Mouse (Mus musculus) urinary bladder, postnatal 36 days (tissue): ENCODE measurements around the gene H2al1c.
"Not testable (repeated sequence)": the region's sequence is repeated elsewhere in the genome, so short reads cannot be mapped to it uniquely, and the experiment has no call there.

Experiments used
- DNase-seq, 2 experiments: peaks; one replicate each; pipeline ENCODE4 v3.0.0; 2022; ENCODE audit warnings: low spot score in 2 of 2, mixed read lengths in 1 of 2

The H2al1c gene

DNA sequence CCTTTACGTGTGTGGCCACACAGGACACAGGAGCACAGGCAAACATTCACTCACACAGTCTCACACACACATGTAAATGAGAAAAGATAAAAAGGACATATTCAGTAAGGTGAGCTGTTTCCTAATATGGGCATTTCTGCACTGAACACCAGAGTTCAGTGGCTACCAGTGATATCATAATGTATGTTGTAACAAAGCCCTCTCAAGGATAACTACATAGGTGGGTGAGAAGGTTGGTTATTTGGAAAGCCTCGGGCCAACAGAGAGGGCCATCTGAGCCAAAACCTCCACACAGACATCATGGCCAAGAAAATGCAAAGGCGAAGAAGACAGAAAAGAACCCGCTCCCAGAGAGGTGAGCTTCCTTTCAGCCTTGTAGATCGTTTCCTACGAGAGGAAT is at the start of gene H2al1c:
Gene H2al1c (plus strand): TSS at position 301 of the 400 bp plus-strand sequence.
- not testable (repeated sequence) for DNase-seq

- DNase-seq, result no peak
These were observed 40.5 kb upstream of the H2al1c start for GRCm38 (mm10) chrX:11264918-11265317.

DNA sequence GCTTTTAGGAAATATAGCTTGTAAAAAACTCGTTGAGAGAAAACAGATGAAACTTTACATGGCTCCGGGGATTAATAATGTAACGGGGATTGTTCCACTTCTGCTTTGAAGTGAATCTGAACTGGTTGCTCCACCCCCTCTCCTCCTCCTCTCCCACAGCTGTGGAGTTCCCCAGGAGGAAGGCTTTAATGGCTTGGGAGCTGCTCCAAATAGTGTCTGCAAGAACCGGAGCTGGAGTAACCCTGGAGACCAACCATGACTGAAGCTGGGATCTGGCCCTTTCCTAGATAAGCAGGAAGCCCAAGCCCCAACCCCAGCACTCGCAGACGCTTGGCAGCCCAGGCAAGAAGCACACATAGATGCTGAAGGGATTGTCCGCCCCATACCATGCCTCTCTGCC is 37.7 kb upstream of the H2al1c start:
- DNase-seq, result peak in 1 of 2 experiments; percentile 14

GRCm38 (mm10) chrX:11269074-11269473 is 36.4 kb upstream of the H2al1c start:
- peak in 1 of 2 experiments; percentile 4 for DNase-seq

DNA sequence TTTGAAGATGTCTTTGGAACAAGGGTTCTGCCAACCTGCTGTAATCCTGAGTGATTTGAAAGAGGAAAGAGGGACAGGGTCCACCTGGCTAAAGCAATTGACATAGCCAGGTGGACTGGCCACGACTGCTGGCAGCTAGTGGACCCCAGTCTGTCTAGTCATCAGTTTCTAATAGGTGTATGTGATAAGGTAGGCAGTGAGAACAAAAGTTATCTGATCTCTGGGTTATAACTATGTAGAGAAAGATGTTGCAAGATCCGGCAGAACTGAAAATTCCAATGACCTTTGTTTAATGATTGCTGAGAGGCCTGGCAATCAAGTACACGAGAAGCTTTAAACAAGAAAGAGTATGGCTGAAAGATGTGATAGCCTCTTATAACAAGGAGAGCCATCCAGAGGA is 32.3 kb upstream of the H2al1c start:
- no peak for DNase-seq

GRCm38 (mm10) chrX:11277083-11277482 is 28.4 kb upstream of the H2al1c start:
- DNase-seq, result no peak

GRCm38 (mm10) chrX:11280741-11281140 is 24.7 kb upstream of the H2al1c start:
- no peak for DNase-seq

DNA sequence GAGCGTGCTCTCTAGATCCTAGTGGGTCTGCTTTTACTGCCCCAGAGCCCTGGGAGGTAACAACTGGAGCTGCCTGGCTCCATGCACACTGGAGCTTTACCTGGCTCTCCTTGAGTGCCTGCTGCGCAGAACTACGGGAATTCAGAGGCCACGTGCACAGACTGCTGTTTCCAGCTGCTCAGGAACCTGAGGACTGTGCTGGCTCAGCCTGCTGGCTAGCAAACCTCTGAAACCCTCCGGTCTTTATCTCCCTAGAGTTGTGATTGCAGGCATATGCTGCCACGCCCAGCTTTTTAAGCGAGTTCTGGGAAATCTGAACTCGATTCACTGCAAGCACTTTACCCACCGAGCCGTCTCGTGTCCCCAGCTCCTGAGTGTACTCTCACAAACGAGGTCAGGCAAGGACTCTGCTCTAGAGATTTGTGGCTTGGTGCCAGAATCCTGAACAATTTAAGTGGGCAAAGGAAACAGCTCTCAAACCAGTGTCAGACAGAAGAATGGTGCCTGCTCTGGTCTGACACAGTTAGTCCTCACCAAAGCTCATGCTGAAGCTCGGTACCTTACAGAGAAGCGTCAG is 17.1 kb upstream of the H2al1c start:
- no peak for DNase-seq

- no peak for DNase-seq
These were observed 16.2 kb upstream of the H2al1c start for GRCm38 (mm10) chrX:11289244-11289643.

- DNase-seq, result not testable (repeated sequence)
These were observed 6.5 kb upstream of the H2al1c start, which contains the start of gene H2al1a for GRCm38 (mm10) chrX:11298957-11299356. H2al1a (plus strand) TSS chrX:11299257.

GRCm38 (mm10) chrX:11302132-11302531 is 3.3 kb upstream of the H2al1c start, which contains the start of gene H2al1b:
H2al1b (plus strand) TSS chrX:11302432.
- DNase-seq, result not testable (repeated sequence)

GRCm38 (mm10) chrX:11308524-11308923 is 3.1 kb downstream of the H2al1c start, which contains the start of gene H2al1d:
H2al1d (plus strand) TSS chrX:11308824.
- DNase-seq, result not testable (repeated sequence)

GRCm38 (mm10) chrX:11311634-11312033 is 6.2 kb downstream of the H2al1c start, which contains the start of gene H2al1e:
H2al1e (plus strand) TSS chrX:11311934.
- DNase-seq, result not testable (repeated sequence)

- not testable (repeated sequence) for DNase-seq
These were observed 9.4 kb downstream of the H2al1c start, which contains the start of gene H2al1f for GRCm38 (mm10) chrX:11314858-11315257. H2al1f (plus strand) TSS chrX:11315158.

DNA sequence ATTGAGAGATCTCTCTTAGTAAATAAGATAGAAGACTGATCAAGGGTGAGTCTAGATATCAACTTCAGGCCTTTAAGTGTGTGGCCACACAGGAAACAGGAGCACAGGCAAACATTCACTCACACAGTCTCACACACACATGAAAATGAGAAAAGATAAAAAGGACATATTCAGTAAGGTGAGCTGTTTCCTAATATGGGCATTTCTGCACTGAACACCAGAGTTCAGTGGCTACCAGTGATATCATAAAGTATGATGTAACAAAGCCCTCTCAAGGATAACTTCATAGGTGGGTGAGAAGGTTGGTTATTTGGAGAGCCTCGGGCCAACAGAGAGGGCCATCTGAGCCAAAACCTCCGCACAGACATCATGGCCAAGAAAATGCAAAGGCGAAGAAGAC is 12.5 kb downstream of the H2al1c start, which contains the start of gene H2al1g:
Gene H2al1g (plus strand): TSS at position 301 of the 400 bp plus-strand sequence.
- DNase-seq, result not testable (repeated sequence)

GRCm38 (mm10) chrX:11321192-11321591 is 15.7 kb downstream of the H2al1c start, which contains the start of gene H2al1h:
H2al1h (plus strand) TSS chrX:11321492.
- not testable (repeated sequence) for DNase-seq

DNA sequence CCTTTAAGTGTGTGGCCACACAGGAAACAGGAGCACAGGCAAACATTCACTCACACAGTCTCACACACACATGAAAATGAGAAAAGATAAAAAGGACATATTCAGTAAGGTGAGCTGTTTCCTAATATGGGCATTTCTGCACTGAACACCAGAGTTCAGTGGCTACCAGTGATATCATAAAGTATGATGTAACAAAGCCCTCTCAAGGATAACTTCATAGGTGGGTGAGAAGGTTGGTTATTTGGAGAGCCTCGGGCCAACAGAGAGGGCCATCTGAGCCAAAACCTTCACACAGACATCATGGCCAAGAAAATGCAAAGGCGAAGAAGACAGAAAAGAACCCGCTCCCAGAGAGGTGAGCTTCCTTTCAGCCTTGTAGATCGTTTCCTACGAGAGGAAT is 18.9 kb downstream of the H2al1c start, which contains the start of gene H2al1i:
Gene H2al1i (plus strand): TSS at position 301 of the 400 bp plus-strand sequence.
- DNase-seq, result not testable (repeated sequence)

- not testable (repeated sequence) for DNase-seq
These were observed 22.1 kb downstream of the H2al1c start, which contains the start of gene H2al1j for GRCm38 (mm10) chrX:11327522-11327921. H2al1j (plus strand) TSS chrX:11327822.

- DNase-seq, result no peak
These were observed 40.3 kb downstream of the H2al1c start for GRCm38 (mm10) chrX:11345762-11346161.

GRCm38 (mm10) chrX:11346756-11347155 is 41.3 kb downstream of the H2al1c start:
- DNase-seq, result no peak
